Mouse (Mus musculus) thymus, adult 2 months (tissue): Measurements from ENCODE around the gene Rab3a. TPM values are rescaled to one million over a fixed set of nuclear protein-coding genes. Genes with fewer than 3 reads are reported as not detected.

Experiments
- DNase-seq: peaks from one replicate; pipeline ENCODE4 v3.0.0; 2021
- H3K27ac ChIP-seq: fragments of 200-500 bp; 2 replicates; pipeline ENCODE4 v1.5.1; 2012; ENCODE audit warnings: low read length, control low read depth; ENCODE audit not compliant: control insufficient read depth, insufficient read depth
- H3K27me3 ChIP-seq: fragments of 200-500 bp; 2 replicates; pipeline ENCODE4 v1.6.1; 2012; ENCODE audit warnings: mild to moderate bottlenecking, low read length, moderate library complexity, mixed read lengths; ENCODE audit not compliant: control insufficient read depth, insufficient read depth
- H3K36me3 ChIP-seq: fragments of 200-500 bp; 2 replicates; pipeline ENCODE4 v1.6.1; 2012; ENCODE audit warnings: mild to moderate bottlenecking, low read length, moderate library complexity; ENCODE audit not compliant: control insufficient read depth, insufficient read depth
- H3K4me1 ChIP-seq: fragments of 200-500 bp; replicated peaks from 2 replicates; pipeline ENCODE4 v1.6.1; 2012; ENCODE audit warnings: low read length; ENCODE audit not compliant: control insufficient read depth, insufficient read depth
- H3K4me3 ChIP-seq: fragments of 200-500 bp; 2 replicates; pipeline ENCODE4 v1.5.1; 2012; ENCODE audit warnings: mild to moderate bottlenecking, low read length, control low read depth, moderate library complexity; ENCODE audit not compliant: control insufficient read depth, insufficient read depth
- CTCF ChIP-seq: fragments of 200-500 bp; IDR thresholded peaks from 2 replicates; pipeline ENCODE4 v1.5.1; 2012; ENCODE audit warnings: mild to moderate bottlenecking, control low read depth, low read length, moderate library complexity, borderline replicate concordance; ENCODE audit not compliant: control insufficient read depth, poor library complexity, insufficient read depth; ENCODE audit errors: extremely low read depth
- POLR2A ChIP-seq: fragments of 200-500 bp; IDR thresholded peaks from 2 replicates; pipeline ENCODE4 v1.6.1; 2012; ENCODE audit warnings: mild to moderate bottlenecking, low read length, control low read depth, moderate library complexity; ENCODE audit not compliant: control insufficient read depth, poor library complexity, insufficient read depth; ENCODE audit errors: extremely low read depth
- WGBS: fragments of 180-500 bp; shearing (Covaris S2); methylation state at CpG from one replicate; pipeline ENCODE4 v1.1.7; 2018; 5-methylcytosine and 5-hydroxymethylcytosine counted together
- polyA plus RNA-seq: library from polyadenylated mRNA; depleted of rRNA; stranded (reverse); fragments of >200 nt; gene quantifications from 2 replicates; pipeline ENCODE4 v1.2.3, GENCODE M21; 2012

Rab3a gene
- polyA plus RNA-seq, 1 experiment: 20.8 TPM

GRCm38 (mm10) chr8:70716521-70717400 lies 37.7 kb upstream of the Rab3a start:
- Histone ChIP-seq H3K4me3 (no peak overlapping the region), H3K36me3 (no peaks in the 10 kb centered on the region), H3K27ac (no peak overlapping the region), H3K27me3 (no peaks in the 10 kb centered on the region), H3K4me1 (no peaks in the 10 kb centered on the region)
- WGBS: 94% methylated on average over 40 of the region's 40 CpGs
- no peak for TF ChIP-seq CTCF
- no peak for TF ChIP-seq POLR2A
- DNase-seq: no peak

- Histone ChIP-seq H3K36me3 (no peaks in the 10 kb centered on the region), H3K4me1 (no peaks in the 10 kb centered on the region), H3K27ac (no peak within 1 kb of the TSS), H3K4me3 (no peak within 1 kb of the TSS), H3K27me3 (no peaks in the 10 kb centered on the region)
- 2% methylated on average over 19 of the region's 19 CpGs for WGBS
- DNase-seq: peak; percentile 85
- TF ChIP-seq POLR2A: no peak
- peak; percentile 97 for TF ChIP-seq CTCF
Measured at GRCm38 (mm10) chr8:70718297-70718696, 36.2 kb upstream of the Rab3a start, which contains the start of gene Gm3336. Gm3336 (plus strand) TSS chr8:70718543.

- TF ChIP-seq CTCF (no peak), POLR2A (no peak)
- no peaks in the 10 kb centered on the region for H3K27me3 ChIP-seq
- no peak overlapping the region for H3K4me3 ChIP-seq
- no peak for DNase-seq
- 29% methylated on average over 9 of the region's 9 CpGs for WGBS
- H3K27ac ChIP-seq: no peak overlapping the region
- no peaks in the 10 kb centered on the region for H3K36me3 ChIP-seq
- no peaks in the 10 kb centered on the region for H3K4me1 ChIP-seq
Measured at GRCm38 (mm10) chr8:70719796-70720270, 34.6 kb upstream of the Rab3a start.

GRCm38 (mm10) chr8:70720739-70721138 lies 33.7 kb upstream of the Rab3a start:
- Histone ChIP-seq H3K4me3 (no peak overlapping the region), H3K4me1 (no peaks in the 10 kb centered on the region), H3K36me3 (no peaks in the 10 kb centered on the region), H3K27ac (no peak overlapping the region), H3K27me3 (no peaks in the 10 kb centered on the region)
- 11% methylated on average over 3 of the region's 3 CpGs for WGBS
- TF ChIP-seq CTCF (peak; percentile 65; the same call in 1 of the 2 replicates), POLR2A (no peak)
- DNase-seq: peak; percentile 70

- H3K27ac ChIP-seq: no peak overlapping the region
- no peaks in the 10 kb centered on the region for H3K36me3 ChIP-seq
- no peak overlapping the region for H3K4me3 ChIP-seq
- no peak for DNase-seq
- no peaks in the 10 kb centered on the region for H3K4me1 ChIP-seq
- 92% methylated on average over 8 of the region's 8 CpGs for WGBS
- H3K27me3 ChIP-seq: no peaks in the 10 kb centered on the region
- TF ChIP-seq POLR2A (no peak), CTCF (no peak)
Measured at GRCm38 (mm10) chr8:70721601-70722000, 32.9 kb upstream of the Rab3a start.

- Histone ChIP-seq H3K27ac (no peak within 1 kb of the TSS), H3K27me3 (no peaks in the 10 kb centered on the region; the same call in 1 of the 2 replicates), H3K4me3 (no peak within 1 kb of the TSS), H3K36me3 (no peaks in the 10 kb centered on the region), H3K4me1 (no peaks in the 10 kb centered on the region)
- WGBS: 88% methylated on average over 7 of the region's 7 CpGs
- DNase-seq: no peak
- TF ChIP-seq POLR2A (no peak), CTCF (no peak)
Measured at GRCm38 (mm10) chr8:70723486-70724210, 30.8 kb upstream of the Rab3a start, which contains the start of gene Pde4c. Pde4c (plus strand) TSS chr8:70723720.
